Mouse (Mus musculus) embryonic fibroblast, embryonic 13.5 days (primary cell): ENCODE results near the gene Olfr1420.

Source experiments
- CTCF ChIP-seq: IDR thresholded peaks from 2 replicates; pipeline ENCODE4 v1.5.1; 2011; ENCODE audit warnings: mild to moderate bottlenecking, control low read depth, low read length, moderate library complexity, borderline replicate concordance; ENCODE audit not compliant: insufficient read depth
- POLR2A ChIP-seq: IDR thresholded peaks from 2 replicates; pipeline ENCODE4 v1.6.1; 2011; ENCODE audit warnings: low read depth, mild to moderate bottlenecking, control low read depth, low read length, moderate library complexity

- no peak for TF ChIP-seq POLR2A
- TF ChIP-seq CTCF = no peak
Observed at GRCm38 (mm10) chr19:11854821-11855220, 31.5 kb upstream of the Olfr1420 start.
